Mouse (Mus musculus) liver, embryonic 14.5 days (tissue): ENCODE results near the gene Hist2h2ab.
"Not testable (repeated sequence)": the region's sequence is repeated elsewhere in the genome, so short reads cannot be mapped to it uniquely, and the experiment has no call there.

ENCODE experiments used
- CTCF ChIP-seq: IDR thresholded peaks from 2 replicates; pipeline ENCODE4 v1.5.1; 2016; ENCODE audit warnings: antibody characterized with exemption, low read depth, control low read depth
- EP300 ChIP-seq: IDR thresholded peaks from 2 replicates; pipeline ENCODE4 v1.6.1; 2016; ENCODE audit warnings: antibody characterized with exemption, low read depth

DNA sequence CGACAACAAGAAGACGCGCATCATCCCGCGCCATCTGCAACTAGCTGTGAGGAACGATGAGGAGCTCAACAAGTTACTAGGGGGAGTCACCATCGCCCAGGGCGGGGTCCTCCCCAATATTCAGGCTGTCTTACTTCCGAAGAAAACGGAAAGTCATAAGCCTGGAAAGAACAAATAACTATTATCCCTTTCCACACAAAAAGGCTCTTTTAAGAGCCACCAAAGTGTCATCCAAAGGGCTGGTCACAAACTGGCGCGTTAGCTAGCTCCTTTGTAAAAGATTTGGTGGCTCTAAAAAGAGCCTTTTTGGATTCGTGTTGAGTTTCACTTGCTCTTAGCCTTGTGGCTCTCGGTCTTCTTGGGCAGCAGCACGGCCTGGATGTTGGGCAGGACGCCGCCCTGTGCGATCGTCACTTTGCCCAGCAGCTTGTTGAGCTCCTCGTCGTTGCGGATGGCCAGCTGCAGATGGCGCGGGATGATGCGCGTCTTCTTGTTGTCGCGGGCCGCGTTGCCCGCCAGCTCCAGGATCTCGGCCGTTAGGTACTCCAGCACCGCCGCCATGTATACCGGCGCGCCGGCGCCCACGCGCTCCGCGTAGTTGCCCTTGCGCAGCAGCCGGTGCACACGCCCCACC lies 583 bp downstream of the Hist2h2ab start:
- 0 out of 2 replicates have a peak, but pooled peaks have one; percentile 13 for TF ChIP-seq EP300
- TF ChIP-seq CTCF: not testable (repeated sequence)
